Comparison of ENCODE assay signal across 21 mouse cellular contexts in genomic region chr10:12146942-12147537, GRCm38 (mm10).
"Had no signal": no experiment of that assay in that cellular context is flagged by ENCODE, and none has a peak within 500 bp of the region (broad histone marks: within the 10 kb centered on the region; RNA-seq: fewer than 3 reads in every experiment).

No protein-coding gene starts in this region.

- H3K9ac ChIP-seq: limb, embryonic 13.5 days; liver, embryonic 12.5 days; liver, embryonic 15.5 days; lung, embryonic 15.5 days; midbrain, embryonic 13.5 days had no signal

- H3K27ac ChIP-seq: kidney, postnatal 0 days; layer of hippocampus, adult 2 months; limb, embryonic 10.5 days; limb, embryonic 13.5 days; liver, embryonic 12.5 days; liver, embryonic 15.5 days; lung, embryonic 15.5 days; midbrain, embryonic 10.5 days; midbrain, embryonic 13.5 days had no signal

- DNase-seq: kidney, adult 2 months; kidney, postnatal 25 days; layer of hippocampus, adult 9-11 months; liver; lung, adult 18-20 months; lung, postnatal 10 days; lung, postnatal 36 days; retina, postnatal 1 day; right cerebral cortex, postnatal 25 days; thymus, adult 18-20 months; thymus, postnatal 36 days had no signal

- H3K4me2 ChIP-seq: limb, embryonic 13.5 days; liver, embryonic 12.5 days; liver, embryonic 15.5 days; lung, embryonic 15.5 days; midbrain, embryonic 13.5 days had no signal

- H3K4me3 ChIP-seq: layer of hippocampus, adult 2 months; limb, embryonic 10.5 days; limb, embryonic 13.5 days; liver, embryonic 12.5 days; liver, embryonic 15.5 days; lung, embryonic 15.5 days; megakaryocyte, embryonic 14.5 days; midbrain, embryonic 10.5 days; midbrain, embryonic 13.5 days had no signal

- H3K4me1 ChIP-seq: limb, embryonic 10.5 days; limb, embryonic 13.5 days; liver, embryonic 12.5 days; liver, embryonic 15.5 days; lung, embryonic 15.5 days; megakaryocyte, embryonic 14.5 days; midbrain, embryonic 10.5 days; midbrain, embryonic 13.5 days had no signal

- H3K9me3 ChIP-seq: limb, embryonic 10.5 days; limb, embryonic 13.5 days; liver, embryonic 12.5 days; liver, embryonic 15.5 days; lung, embryonic 15.5 days; megakaryocyte, embryonic 14.5 days; midbrain, embryonic 10.5 days; midbrain, embryonic 13.5 days had no signal

- ATAC-seq: liver, embryonic 12.5 days; midbrain, embryonic 13.5 days had no signal

- H3K36me3 ChIP-seq: limb, embryonic 10.5 days; limb, embryonic 13.5 days; liver, embryonic 12.5 days; liver, embryonic 15.5 days; lung, embryonic 15.5 days; midbrain, embryonic 10.5 days; midbrain, embryonic 13.5 days had no signal

- H3K27me3 ChIP-seq: limb, embryonic 13.5 days; liver, embryonic 12.5 days; liver, embryonic 15.5 days; lung, embryonic 15.5 days; megakaryocyte, embryonic 14.5 days; midbrain, embryonic 13.5 days had no signal
